ENCODE assay signal across 28 mouse cellular contexts in the genomic region with DNA sequence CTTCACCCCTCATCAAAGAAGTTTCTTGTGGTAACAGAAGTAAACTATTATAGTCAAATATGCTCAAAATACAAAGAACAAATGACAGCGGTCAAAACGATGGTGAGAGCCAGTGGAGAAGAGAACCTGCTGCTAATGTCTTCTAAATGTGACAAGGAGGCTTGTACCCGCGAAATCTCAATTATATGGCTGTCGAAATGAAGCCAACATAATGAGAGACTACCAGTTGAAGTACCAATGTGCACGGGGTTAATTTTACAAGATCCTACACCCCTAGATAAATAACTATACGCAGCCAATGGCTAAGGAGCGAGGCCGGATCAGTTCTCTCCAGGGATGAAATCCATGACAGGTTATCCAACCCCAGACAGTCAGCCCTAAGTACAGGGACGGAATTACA. TPM values are rescaled to one million over a fixed set of nuclear protein-coding genes. Genes with fewer than 3 reads are reported as not detected.
DNase-seq lines count a peak whose midpoint lies in the region; ATAC-seq and TF ChIP-seq lines count a peak whose summit lies in the region.
"Had no signal": no experiment of that assay in that cellular context is flagged by ENCODE, and none has a peak within 500 bp of the region (broad histone marks: within the 10 kb centered on the region; RNA-seq: fewer than 3 reads in every experiment).

No protein-coding gene starts in this region.

- DNase-seq in hindbrain, embryonic 10.5 days (ENCODE audit: low spot score), result peak; percentile 16
- DNase-seq in hindbrain, embryonic 14.5 days (ENCODE audit: low spot score), result no peak
- DNase-seq in neural tube, embryonic 11.5 days (ENCODE audit: low spot score), result peak; percentile 16
- DNase-seq in heart, adult 2 months, result no peak
- no peak for DNase-seq in gastrocnemius, postnatal 36 days
- DNase-seq: adrenal gland, adult 2 months; adrenal gland, postnatal 36 days; cerebellum, adult 9-10 months; cerebellum, postnatal 36 days; heart, postnatal 14 days; kidney, adult 8-10 months; kidney, postnatal 4 days; left cerebral cortex, postnatal 4 days; liver, postnatal 0 days; lung, postnatal 36 days; right cerebral cortex, postnatal 4 days; thymus, postnatal 4 days had no signal

- no peak overlapping the region for H3K9ac ChIP-seq in hindbrain, embryonic 14.5 days
- no peak overlapping the region for H3K9ac ChIP-seq in neural tube, embryonic 11.5 days (ENCODE audit: low read length)
- no peak overlapping the region for H3K9ac ChIP-seq in neural tube, embryonic 15.5 days (replicated peaks)
- no peak overlapping the region for H3K9ac ChIP-seq in intestine, postnatal 0 days (ENCODE audit: low read depth, low read length)
- no peak overlapping the region for H3K9ac ChIP-seq in heart, adult 2 months (ENCODE audit: low read depth, low read length)
- H3K9ac ChIP-seq: embryonic facial prominence, embryonic 12.5 days; hindbrain, embryonic 12.5 days; liver, embryonic 12.5 days; liver, postnatal 0 days; neural tube, embryonic 12.5 days had no signal

- no peak for TF ChIP-seq EP300 in heart, adult 2 months (IDR thresholded peaks at IDR 0.05; ENCODE audit: insufficient read depth, low read depth, low read length)

- no peaks in the 10 kb centered on the region for H3K79me2 ChIP-seq in heart, adult 2 months (replicated peaks; ENCODE audit: control insufficient read depth, insufficient read depth, low read length)

- H3K9me3 ChIP-seq in hindbrain, embryonic 10.5 days, result no peaks in the 10 kb centered on the region
- H3K9me3 ChIP-seq in hindbrain, embryonic 14.5 days (ENCODE audit: control insufficient read depth, low read length), result no peaks in the 10 kb centered on the region
- no peaks in the 10 kb centered on the region for H3K9me3 ChIP-seq in neural tube, embryonic 11.5 days (ENCODE audit: control insufficient read depth, low read length)
- no peaks in the 10 kb centered on the region for H3K9me3 ChIP-seq in neural tube, embryonic 15.5 days (replicated peaks)
- no peaks in the 10 kb centered on the region for H3K9me3 ChIP-seq in intestine, postnatal 0 days (ENCODE audit: control insufficient read depth)
- H3K9me3 ChIP-seq: embryonic facial prominence, embryonic 12.5 days; hindbrain, embryonic 12.5 days; liver, embryonic 12.5 days; neural tube, embryonic 12.5 days had no signal

- no peak overlapping the region for H3K4me2 ChIP-seq in hindbrain, embryonic 14.5 days (replicated peaks)
- no peak overlapping the region for H3K4me2 ChIP-seq in neural tube, embryonic 11.5 days (ENCODE audit: low read depth)
- H3K4me2 ChIP-seq in neural tube, embryonic 15.5 days, result no peak overlapping the region
- H3K4me2 ChIP-seq in intestine, postnatal 0 days (replicated peaks; ENCODE audit: low read depth), result peak overlapping the region; percentile 21; the same call in 1 of the 2 replicates
- H3K4me2 ChIP-seq: embryonic facial prominence, embryonic 12.5 days; hindbrain, embryonic 12.5 days; liver, embryonic 12.5 days; neural tube, embryonic 12.5 days had no signal

- H3K4me3 ChIP-seq in hindbrain, embryonic 10.5 days, result no peak overlapping the region
- H3K4me3 ChIP-seq in hindbrain, embryonic 14.5 days (replicated peaks; ENCODE audit: low read length), result no peak overlapping the region
- H3K4me3 ChIP-seq in neural tube, embryonic 11.5 days (ENCODE audit: low read depth, low read length), result no peak overlapping the region
- H3K4me3 ChIP-seq in neural tube, embryonic 15.5 days (replicated peaks), result no peak overlapping the region
- H3K4me3 ChIP-seq in intestine, postnatal 0 days (ENCODE audit: low read depth, low read length), result no peak overlapping the region
- H3K4me3 ChIP-seq in heart, adult 2 months, result no peak overlapping the region
- H3K4me3 ChIP-seq: embryonic facial prominence, embryonic 12.5 days; hindbrain, embryonic 12.5 days; liver, embryonic 12.5 days; neural tube, embryonic 12.5 days had no signal

- H3K4me1 ChIP-seq in hindbrain, embryonic 10.5 days (replicated peaks), result peaks cover 4% of the 10 kb centered on the region; the same call in 1 of the 2 replicates
- H3K4me1 ChIP-seq in hindbrain, embryonic 14.5 days (replicated peaks; ENCODE audit: control insufficient read depth, insufficient read depth, low read length), result 0 out of 2 replicates have a peak, but pooled peaks cover 5% of the 10 kb centered on the region
- H3K4me1 ChIP-seq in neural tube, embryonic 11.5 days (ENCODE audit: control insufficient read depth, insufficient read depth, low read length), result no peaks in the 10 kb centered on the region
- H3K4me1 ChIP-seq in neural tube, embryonic 15.5 days, result no peaks in the 10 kb centered on the region; the same call in 1 of the 2 replicates
- peaks cover 3% of the 10 kb centered on the region; the same call in 1 of the 2 replicates for H3K4me1 ChIP-seq in intestine, postnatal 0 days (replicated peaks; ENCODE audit: control insufficient read depth, insufficient read depth, low read length)
- peaks cover 18% of the 10 kb centered on the region for H3K4me1 ChIP-seq in heart, adult 2 months (ENCODE audit: control insufficient read depth, insufficient read depth, low read length)
- H3K4me1 ChIP-seq: embryonic facial prominence, embryonic 12.5 days; hindbrain, embryonic 12.5 days; neural tube, embryonic 12.5 days had no signal

- no peak for ATAC-seq in hindbrain, embryonic 14.5 days (ENCODE audit: low FRiP score)
- ATAC-seq in neural tube, embryonic 11.5 days (ENCODE audit: insufficient read depth, low FRiP score, low TSS enrichment), result no peak
- ATAC-seq in neural tube, embryonic 15.5 days (ENCODE audit: low FRiP score), result no peak
- ATAC-seq in intestine, postnatal 0 days, result no peak
- ATAC-seq in megakaryocyte-erythroid progenitor cell, adult 5-6 weeks (replicated peaks; ENCODE audit: low FRiP score, low TSS enrichment, poor library complexity, severe bottlenecking), result no peak
- ATAC-seq: activated CD4-positive, CD25-positive, alpha-beta regulatory T cell, adult 4 months; forebrain, embryonic 14.5 days; liver, embryonic 12.5 days; liver, postnatal 0 days had no signal

- TF ChIP-seq CTCF in intestine, postnatal 0 days (IDR thresholded peaks at IDR 0.05; ENCODE audit: low read depth), result no peak
- no peak for TF ChIP-seq CTCF in heart, adult 2 months (IDR thresholded peaks at IDR 0.05)

- TF ChIP-seq POLR2A in heart, adult 2 months (IDR thresholded peaks at IDR 0.05; ENCODE audit: insufficient read depth, low read depth, low read length), result no peak

- intact Hi-C loops in heart, adult 2 months (cut with DNase I), result loop anchor here (2.0 kb wide), 1 partner anchor 14 kb away; no protein-coding TSS in a partner anchor
- intact Hi-C loops in gastrocnemius, postnatal 36 days (cut with DNase I), result no loop called here

- peaks cover 74% of the 10 kb centered on the region for H3K27me3 ChIP-seq in hindbrain, embryonic 10.5 days (ENCODE audit: insufficient read depth, poor library complexity, severe bottlenecking)
- H3K27me3 ChIP-seq in hindbrain, embryonic 14.5 days (ENCODE audit: control insufficient read depth, insufficient read depth, low read length), result peaks cover 89% of the 10 kb centered on the region
- peaks cover 18% of the 10 kb centered on the region; the same call in 1 of the 2 replicates for H3K27me3 ChIP-seq in neural tube, embryonic 11.5 days (ENCODE audit: control insufficient read depth, insufficient read depth, low read length)
- peaks cover 41% of the 10 kb centered on the region for H3K27me3 ChIP-seq in neural tube, embryonic 15.5 days (replicated peaks)
- no peaks in the 10 kb centered on the region for H3K27me3 ChIP-seq in intestine, postnatal 0 days (replicated peaks; ENCODE audit: control insufficient read depth, insufficient read depth, low read length)
- H3K27me3 ChIP-seq in heart, adult 2 months (ENCODE audit: control insufficient read depth, insufficient read depth, low read length), result no peaks in the 10 kb centered on the region
- H3K27me3 ChIP-seq: CH12.LX; embryonic facial prominence, embryonic 12.5 days; liver, embryonic 12.5 days had no signal

- H3K36me3 ChIP-seq in hindbrain, embryonic 10.5 days, result no peaks in the 10 kb centered on the region
- H3K36me3 ChIP-seq in hindbrain, embryonic 14.5 days (replicated peaks; ENCODE audit: control insufficient read depth, insufficient read depth), result no peaks in the 10 kb centered on the region; the same call in 1 of the 2 replicates
- H3K36me3 ChIP-seq in neural tube, embryonic 11.5 days (ENCODE audit: control insufficient read depth, insufficient read depth, low read length), result no peaks in the 10 kb centered on the region
- no peaks in the 10 kb centered on the region for H3K36me3 ChIP-seq in neural tube, embryonic 15.5 days
- peaks cover 11% of the 10 kb centered on the region; the same call in 1 of the 2 replicates for H3K36me3 ChIP-seq in intestine, postnatal 0 days (ENCODE audit: control insufficient read depth, insufficient read depth)
- H3K36me3 ChIP-seq in heart, adult 2 months (ENCODE audit: control insufficient read depth, insufficient read depth, low read length), result peaks cover 21% of the 10 kb centered on the region
- H3K36me3 ChIP-seq: embryonic facial prominence, embryonic 12.5 days; hindbrain, embryonic 12.5 days; liver, embryonic 12.5 days; neural tube, embryonic 12.5 days had no signal

- WGBS in hindbrain, embryonic 10.5 days, result 40% methylated on average over 10 of the region's 10 CpGs
- 30% methylated on average over 10 of the region's 10 CpGs for WGBS in hindbrain, embryonic 14.5 days
- WGBS in neural tube, embryonic 11.5 days, result 50% methylated on average over 10 of the region's 10 CpGs
- WGBS in neural tube, embryonic 15.5 days, result 40% methylated on average over 10 of the region's 10 CpGs
- WGBS in intestine, postnatal 0 days, result 57% methylated on average over 10 of the region's 10 CpGs
- WGBS in heart, adult 2 months, result 88% methylated on average over 10 of the region's 10 CpGs

- H3K27ac ChIP-seq in hindbrain, embryonic 10.5 days, result no peak overlapping the region
- H3K27ac ChIP-seq in hindbrain, embryonic 14.5 days, result no peak overlapping the region
- no peak overlapping the region for H3K27ac ChIP-seq in neural tube, embryonic 11.5 days (ENCODE audit: low read depth, low read length)
- no peak overlapping the region for H3K27ac ChIP-seq in neural tube, embryonic 15.5 days (replicated peaks)
- H3K27ac ChIP-seq in intestine, postnatal 0 days (ENCODE audit: low read depth, low read length), result peak overlapping the region; percentile 64
- no peak overlapping the region for H3K27ac ChIP-seq in heart, adult 2 months
- H3K27ac ChIP-seq: embryonic facial prominence, embryonic 12.5 days; hindbrain, embryonic 12.5 days; kidney, postnatal 0 days; liver, embryonic 12.5 days; neural tube, embryonic 12.5 days had no signal

RNA-seq across cellular contexts. Expression of a gene that starts 41.9 kb away (rescaled TPM):
- 1.2 and 2.5 TPM in 2 replicates for polyA plus RNA-seq in hindbrain, embryonic 10.5 days (2016; fragmentation: Nextera tagmentation; extraction: Ambion mirVana)
- 11.0 and 13.1 TPM in 2 replicates for polyA plus RNA-seq in hindbrain, embryonic 14.5 days (2014; fragmentation: Nextera tagmentation; extraction: Ambion mirVana)
- polyA plus RNA-seq in neural tube, embryonic 11.5 days (2014; fragmentation: Nextera tagmentation; extraction: Ambion mirVana), result 3.1 and 4.5 TPM in 2 replicates
- 10.6 and 12.9 TPM in 2 replicates for polyA plus RNA-seq in neural tube, embryonic 15.5 days (2015; fragmentation: Nextera tagmentation; extraction: Ambion mirVana)
- 59.1 and 64.0 TPM in 2 replicates for polyA plus RNA-seq in intestine, postnatal 0 days (2015; fragmentation: Nextera tagmentation; extraction: Ambion mirVana)
- total RNA-seq in megakaryocyte-erythroid progenitor cell, adult 5-6 weeks (2014; fragmentation: Nextera tagmentation), result 12.9 and 17.7 TPM in 2 replicates
- 2.9 and 7.1 TPM in 2 replicates for total RNA-seq in megakaryocyte-erythroid progenitor cell, adult 5-6 weeks (2017)
- total RNA-seq in heart, adult 2 months (2021), result 10 to 100 TPM in 1 of 2 experiments, 1 to 10 TPM in 1; 8.7 to 11.8 TPM
- 4.5 and 7.6 TPM in 2 replicates for polyA plus RNA-seq in heart, adult 2 months (2012; rRNA removed)
- 1 to 10 TPM; 3.4 to 6.0 TPM for total RNA-seq in gastrocnemius, postnatal 36 days (2021)

Comparison
In these comparisons a context has a peak if more than half of its experiments do, and no peak if none do; other contexts are left out.
1. DNase-seq: peak in hindbrain, embryonic 10.5 days (single experiment) and neural tube, embryonic 11.5 days (single experiment); none in hindbrain, embryonic 14.5 days (single experiment), heart, adult 2 months (0 of 2) and gastrocnemius, postnatal 36 days (0 of 2).